Mouse (Mus musculus) limb, embryonic 15.5 days (tissue): ENCODE data around the gene Rab28. TPM values are rescaled to one million over a fixed set of nuclear protein-coding genes. Genes with fewer than 3 reads are reported as not detected.
A peak's percentile ranks its signal among the peaks of the same experiment; 100 is the strongest.

ENCODE experiments used
- ATAC-seq: fragments of 200-750 bp; cut with Nextera tagmentation; 2 replicates; pipeline ENCODE4 v1.8.0; 2017; ENCODE audit warnings: low read depth, moderate TSS enrichment; ENCODE audit not compliant: insufficient number of reproducible peaks, low FRiP score, low TSS enrichment
- H3K27ac ChIP-seq: fragments of 300-500 bp; sonication (generic); 2 replicates; pipeline ENCODE4 v1.5.1; 2015; ENCODE audit warnings: moderate library complexity, mild to moderate bottlenecking, inconsistent platforms
- H3K27me3 ChIP-seq: fragments of 300-500 bp; sonication (generic); 2 replicates; pipeline ENCODE4 v1.6.1; 2015; ENCODE audit warnings: inconsistent platforms
- H3K36me3 ChIP-seq: fragments of 300-500 bp; sonication (generic); 2 replicates; pipeline ENCODE4 v1.6.1; 2015; ENCODE audit warnings: inconsistent platforms
- H3K4me1 ChIP-seq: fragments of 300-500 bp; sonication (generic); 2 replicates; pipeline ENCODE4 v1.6.1; 2015; ENCODE audit warnings: inconsistent platforms
- H3K4me2 ChIP-seq: fragments of 300-500 bp; sonication (generic); 2 replicates; pipeline ENCODE4 v1.6.1; 2015; ENCODE audit warnings: mild to moderate bottlenecking, inconsistent platforms
- H3K4me3 ChIP-seq: fragments of 300-500 bp; sonication (generic); 2 replicates; pipeline ENCODE4 v1.5.1; 2015; ENCODE audit warnings: mild to moderate bottlenecking, inconsistent platforms
- H3K9ac ChIP-seq: fragments of 300-500 bp; sonication (generic); 2 replicates; pipeline ENCODE4 v1.6.1; 2015; ENCODE audit warnings: inconsistent platforms
- H3K9me3 ChIP-seq: fragments of 300-500 bp; sonication (generic); 2 replicates; pipeline ENCODE4 v1.6.1; 2016; ENCODE audit warnings: inconsistent platforms
- WGBS: fragments of 180-500 bp; shearing (Covaris S2); methylation state at CpG from one replicate; pipeline ENCODE4 v1.1.7; 2015; 5-methylcytosine and 5-hydroxymethylcytosine counted together
- polyA plus RNA-seq: library from polyadenylated mRNA; unstranded; fragments of >200 nt; fragmentation: Nextera tagmentation; extraction: Ambion mirVana; gene quantifications from 2 replicates; pipeline ENCODE4 v1.2.1, GENCODE M21; 2015

Gene Rab28
- 75.3 and 77.6 TPM in 2 replicates for polyA plus RNA-seq

DNA sequence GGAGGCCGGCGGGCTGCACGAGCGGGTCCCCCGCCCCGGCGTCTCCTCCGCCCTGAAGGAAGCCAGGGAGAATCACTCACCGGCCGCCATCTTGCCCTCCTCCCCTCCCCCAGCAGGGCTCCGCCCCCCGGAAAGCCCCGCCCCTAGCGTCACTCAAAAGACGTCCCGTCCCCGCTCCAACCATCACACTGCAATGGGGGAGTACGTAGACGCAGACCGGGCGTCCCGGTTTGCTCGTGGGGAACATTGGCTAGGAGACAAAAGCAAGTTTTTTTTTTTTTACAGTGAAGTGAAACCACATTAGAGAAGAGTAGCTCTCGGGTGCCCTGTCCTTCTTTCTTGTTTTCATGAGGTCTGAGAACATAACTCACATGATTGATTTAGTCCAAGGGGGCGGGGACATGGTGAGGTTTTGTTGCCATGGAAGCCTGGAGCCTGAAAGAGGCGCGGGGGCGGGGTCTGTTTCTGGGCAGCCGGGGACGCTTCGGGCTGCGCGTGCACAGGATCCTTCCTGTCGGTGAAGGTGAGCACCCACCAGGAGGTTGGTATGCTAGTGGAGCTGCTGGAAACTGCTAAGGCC lies at the start of gene Rab28:
Gene Rab28 (minus strand): TSS at position 107 of the 580 bp plus-strand sequence.
- Histone ChIP-seq H3K4me1 (peaks cover 9% of the 10 kb centered on the region), H3K9ac (peak within 1 kb of the TSS; percentile 81), H3K36me3 (no peaks in the 10 kb centered on the region), H3K27ac (peak within 1 kb of the TSS; percentile 85), H3K4me2 (peak within 1 kb of the TSS; percentile 93), H3K27me3 (no peaks in the 10 kb centered on the region), H3K4me3 (peak within 1 kb of the TSS; percentile 96), H3K9me3 (no peaks in the 10 kb centered on the region)
- peak; percentile 97 for ATAC-seq
- under 1% methylated on average over 33 of the region's 34 CpGs for WGBS

DNA sequence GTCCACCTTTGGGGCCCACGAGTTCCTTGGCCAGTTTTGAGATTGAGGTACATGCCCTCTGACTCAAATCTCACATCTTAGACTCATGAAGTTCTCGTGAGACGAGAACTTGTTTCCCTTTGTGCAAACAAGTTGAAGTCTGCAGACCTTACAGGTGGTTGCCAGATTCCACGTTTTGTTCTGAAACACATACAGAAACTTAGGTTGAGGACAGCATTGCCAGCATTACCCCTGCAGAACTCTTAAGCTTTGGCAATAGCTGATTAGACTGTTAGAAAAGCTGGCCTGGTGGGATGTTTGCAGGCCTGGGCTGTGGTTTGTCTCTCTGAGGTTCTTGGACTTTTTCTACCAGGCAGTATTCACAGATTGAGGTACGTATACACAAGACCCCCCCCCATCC lies 49.4 kb upstream of the Rab28 start:
- Histone ChIP-seq H3K27ac (no peak overlapping the region), H3K27me3 (peaks cover 94% of the 10 kb centered on the region), H3K4me1 (peaks cover 24% of the 10 kb centered on the region), H3K4me2 (no peak overlapping the region), H3K36me3 (no peaks in the 10 kb centered on the region), H3K9ac (no peak overlapping the region), H3K4me3 (no peak overlapping the region), H3K9me3 (no peaks in the 10 kb centered on the region)
- ATAC-seq: no peak
- 20% methylated on average over 5 of the region's 5 CpGs for WGBS

DNA sequence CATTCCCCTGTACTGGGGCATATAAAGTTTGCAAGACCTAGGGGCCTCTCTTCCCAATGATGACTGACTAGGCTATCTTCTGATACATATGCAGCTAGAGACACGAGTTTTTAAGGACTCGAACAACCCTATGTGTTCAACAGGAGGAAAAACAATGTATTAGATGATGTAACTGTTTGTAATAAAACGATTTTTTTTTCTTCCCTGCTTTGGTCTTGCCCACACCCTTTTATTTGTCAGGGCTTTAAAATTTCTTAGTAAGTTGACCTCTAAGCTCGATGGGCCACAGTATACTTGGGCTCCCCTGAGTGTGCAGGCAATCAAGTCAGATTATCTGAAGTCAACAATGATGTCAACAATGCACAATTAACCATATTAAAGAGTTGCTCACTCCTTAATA lies 48.4 kb upstream of the Rab28 start:
- WGBS: 10% methylated on average over 4 of the region's 4 CpGs
- H3K4me3 ChIP-seq: no peak overlapping the region
- H3K27me3 ChIP-seq: peaks cover 94% of the 10 kb centered on the region
- no peaks in the 10 kb centered on the region for H3K36me3 ChIP-seq
- H3K4me2 ChIP-seq: no peak overlapping the region
- no peak overlapping the region for H3K9ac ChIP-seq
- peaks cover 17% of the 10 kb centered on the region for H3K4me1 ChIP-seq
- ATAC-seq: no peak
- no peaks in the 10 kb centered on the region for H3K9me3 ChIP-seq
- no peak overlapping the region for H3K27ac ChIP-seq

DNA sequence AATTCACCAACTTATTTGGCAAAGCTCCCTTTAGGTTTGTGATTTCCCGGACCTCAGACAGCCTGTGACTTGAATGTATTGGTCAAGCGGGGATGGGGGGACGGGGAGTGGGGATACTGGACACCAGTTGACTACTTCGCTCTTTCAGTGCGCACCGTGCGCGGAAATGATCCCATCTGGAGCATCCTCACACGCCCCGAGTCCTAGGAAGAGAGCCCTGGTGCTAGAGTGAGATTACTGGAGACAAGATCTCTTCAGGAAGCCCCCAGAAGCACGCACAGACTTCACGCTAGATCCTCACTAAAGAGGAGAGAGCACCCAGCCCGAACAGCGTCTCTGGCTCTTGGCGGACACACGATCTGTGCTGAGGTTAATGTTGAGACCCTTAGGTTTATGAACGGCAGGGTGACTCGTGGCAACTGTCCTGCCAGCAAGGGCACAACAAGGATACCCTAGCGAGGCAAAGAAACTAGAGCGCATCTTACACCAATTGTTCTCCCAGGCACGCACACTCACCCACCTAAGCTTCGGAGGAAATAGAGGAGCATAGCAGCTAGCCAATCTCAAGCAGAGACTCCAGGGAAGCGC lies 47.5 kb upstream of the Rab28 start:
- ATAC-seq: no peak
- Histone ChIP-seq H3K27me3 (peaks cover 96% of the 10 kb centered on the region), H3K36me3 (no peaks in the 10 kb centered on the region), H3K27ac (no peak overlapping the region), H3K9ac (no peak overlapping the region), H3K4me2 (no peak overlapping the region), H3K9me3 (no peaks in the 10 kb centered on the region), H3K4me1 (peaks cover 14% of the 10 kb centered on the region), H3K4me3 (no peak overlapping the region)
- 6% methylated on average over 23 of the region's 23 CpGs for WGBS

DNA sequence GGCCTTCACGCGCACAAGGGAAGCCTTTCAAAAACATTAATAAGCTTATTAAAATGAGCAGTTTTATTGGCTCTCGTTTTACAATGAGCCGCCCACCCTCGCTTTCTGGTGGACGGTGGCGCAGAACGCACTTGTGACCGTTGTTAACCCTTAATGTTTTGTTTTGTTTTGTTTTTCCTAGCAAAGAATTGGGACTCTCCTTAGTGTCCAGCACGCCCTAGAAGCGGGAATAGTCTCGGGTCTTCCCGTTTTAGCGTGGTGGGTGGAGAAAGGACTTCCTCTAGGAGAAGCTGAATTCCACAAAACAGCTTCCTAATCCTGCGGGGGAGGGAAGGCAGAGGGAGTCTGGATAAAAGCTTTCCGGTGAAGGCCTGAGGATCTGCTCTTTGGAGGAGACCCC lies 46.9 kb upstream of the Rab28 start:
- ATAC-seq: no peak
- 4% methylated on average over 16 of the region's 16 CpGs for WGBS
- Histone ChIP-seq H3K27ac (no peak overlapping the region), H3K4me2 (peak overlapping the region; percentile 11; the same call in 1 of the 2 replicates), H3K9ac (no peak overlapping the region), H3K4me1 (peaks cover 14% of the 10 kb centered on the region), H3K27me3 (peaks cover 96% of the 10 kb centered on the region), H3K9me3 (no peaks in the 10 kb centered on the region), H3K36me3 (no peaks in the 10 kb centered on the region), H3K4me3 (peak overlapping the region; percentile 5; the same call in 1 of the 2 replicates)

DNA sequence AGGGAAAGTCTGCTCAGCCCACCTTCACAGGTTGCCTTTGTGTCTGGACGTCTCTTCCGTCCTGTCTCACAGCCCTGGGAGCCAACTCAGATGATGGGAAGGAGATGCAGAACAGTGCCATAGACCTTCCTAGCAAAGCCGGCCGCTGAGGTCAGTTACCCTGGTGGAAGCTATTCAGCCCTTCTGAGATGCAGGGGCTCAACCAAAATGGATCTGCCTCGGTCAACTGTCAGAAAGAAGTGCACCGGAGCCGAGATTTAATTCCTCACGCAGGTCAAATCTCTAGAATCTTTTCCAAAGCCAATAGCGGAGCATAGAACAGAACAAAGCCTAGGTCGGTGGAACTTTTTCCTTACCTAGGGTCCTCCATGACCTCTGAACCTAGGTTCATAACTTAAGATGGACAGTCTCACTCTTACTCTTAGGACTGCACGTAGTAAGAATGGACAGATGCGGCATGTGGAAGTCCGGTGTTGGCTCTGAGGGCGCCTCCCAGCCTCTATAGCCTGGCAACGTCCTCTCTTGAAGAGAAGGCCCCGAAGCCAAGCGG lies 46.3 kb upstream of the Rab28 start:
- Histone ChIP-seq H3K27me3 (peaks cover 98% of the 10 kb centered on the region), H3K4me2 (peak overlapping the region; percentile 11; the same call in 1 of the 2 replicates), H3K4me1 (peaks cover 14% of the 10 kb centered on the region), H3K9me3 (no peaks in the 10 kb centered on the region), H3K9ac (no peak overlapping the region), H3K36me3 (no peaks in the 10 kb centered on the region), H3K27ac (no peak overlapping the region), H3K4me3 (peak overlapping the region; percentile 5; the same call in 1 of the 2 replicates)
- WGBS: 4% methylated on average over 17 of the region's 17 CpGs
- ATAC-seq: no peak

DNA sequence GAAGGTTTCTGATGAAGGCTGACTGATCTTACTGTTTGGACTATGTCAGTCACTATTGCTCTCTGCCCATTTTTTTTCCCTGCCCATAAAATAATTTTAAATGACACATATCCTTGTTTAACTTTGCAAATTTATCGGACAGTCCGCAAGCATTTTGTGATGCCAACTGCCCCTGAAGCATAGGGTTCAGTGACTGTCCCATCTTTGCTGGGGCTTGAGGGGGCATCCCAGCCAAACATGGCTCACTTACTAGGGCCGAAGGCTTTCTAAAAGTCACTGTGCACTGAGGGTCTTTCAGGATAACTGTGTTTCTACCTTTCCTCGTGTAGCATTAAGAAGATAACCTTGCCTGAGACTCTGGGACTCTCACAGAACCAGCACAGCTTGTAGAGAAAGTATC lies 44.8 kb upstream of the Rab28 start:
- Histone ChIP-seq H3K4me1 (peaks cover 14% of the 10 kb centered on the region), H3K4me3 (no peak overlapping the region), H3K9ac (no peak overlapping the region), H3K9me3 (no peaks in the 10 kb centered on the region), H3K36me3 (no peaks in the 10 kb centered on the region), H3K4me2 (no peak overlapping the region), H3K27ac (no peak overlapping the region), H3K27me3 (peaks cover 98% of the 10 kb centered on the region)
- no peak for ATAC-seq
- WGBS: 32% methylated on average over 4 of the region's 4 CpGs

DNA sequence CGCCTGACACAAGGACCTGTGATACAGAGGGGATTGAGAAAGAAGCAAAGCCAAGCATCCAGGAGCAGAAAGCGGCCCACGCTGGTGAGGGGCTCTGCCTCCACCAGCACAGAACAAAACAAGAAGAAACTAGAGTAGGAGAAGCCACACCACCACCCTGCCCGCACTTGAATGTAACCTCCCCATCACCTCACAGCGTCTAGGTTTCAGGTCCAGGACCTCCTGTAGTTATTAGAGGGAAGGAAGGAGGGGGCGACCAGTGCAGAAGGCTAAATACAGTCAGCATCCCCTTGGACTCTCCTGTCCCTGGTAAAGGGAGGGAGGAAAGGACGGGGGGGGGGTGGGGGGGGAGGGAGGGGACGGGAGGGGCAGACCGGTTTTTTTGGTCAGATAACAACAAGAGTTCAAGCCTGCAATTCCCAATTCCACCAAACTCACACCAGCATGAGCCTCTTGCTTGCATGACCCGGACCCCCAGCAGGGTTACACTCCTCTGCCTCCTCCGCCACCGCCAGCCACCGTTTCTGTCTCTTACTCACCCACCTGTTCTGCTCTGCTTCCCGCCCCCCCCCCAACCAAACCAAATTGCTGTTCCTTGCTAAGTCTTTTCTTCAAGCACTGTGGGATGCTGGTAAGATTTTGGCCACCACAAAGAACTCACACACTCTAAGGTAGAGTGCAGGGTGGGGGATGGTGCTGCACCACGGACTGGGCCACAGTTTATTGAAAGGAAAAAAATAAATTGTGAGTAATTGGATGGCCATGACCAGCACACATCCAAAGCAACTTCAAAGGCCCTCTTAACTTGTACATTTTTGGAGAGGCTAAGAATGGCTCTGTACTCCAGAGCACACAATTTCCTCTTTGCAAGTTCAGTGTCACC lies 37.2 kb upstream of the Rab28 start:
- no peak for ATAC-seq

DNA sequence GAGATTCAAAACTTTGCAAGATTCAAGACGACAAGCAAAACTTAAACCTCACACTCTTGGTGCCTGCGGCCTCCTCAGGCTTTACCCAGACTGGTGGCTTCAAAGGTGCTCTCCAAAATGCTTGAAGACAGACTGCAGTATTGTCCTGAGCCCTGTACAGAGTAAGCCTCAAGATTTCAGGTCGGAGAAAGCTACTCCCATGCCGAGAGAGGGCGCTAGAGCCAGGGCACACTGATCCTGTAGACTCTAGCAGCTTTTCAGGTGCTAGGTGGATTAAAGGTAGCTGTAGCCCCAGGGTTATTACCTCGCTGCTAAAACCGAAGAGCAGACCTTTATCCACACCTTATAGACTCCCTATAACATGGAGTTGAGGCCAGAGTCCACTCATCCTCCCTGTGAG lies 36.3 kb upstream of the Rab28 start:
- 10% methylated on average over 7 of the region's 7 CpGs for WGBS
- ATAC-seq: no peak
- Histone ChIP-seq H3K27me3 (peaks cover 70% of the 10 kb centered on the region), H3K4me2 (no peak overlapping the region), H3K4me3 (no peak overlapping the region), H3K9me3 (no peaks in the 10 kb centered on the region), H3K4me1 (no peaks in the 10 kb centered on the region), H3K36me3 (no peaks in the 10 kb centered on the region), H3K9ac (no peak overlapping the region), H3K27ac (no peak overlapping the region)

More for the DNA sequence above, 37.2 kb upstream of the Rab28 start:
- Histone ChIP-seq H3K4me1 (no peaks in the 10 kb centered on the region), H3K36me3 (no peaks in the 10 kb centered on the region), H3K4me3 (no peak overlapping the region), H3K9ac (no peak overlapping the region), H3K4me2 (no peak overlapping the region), H3K27ac (no peak overlapping the region), H3K27me3 (peaks cover 76% of the 10 kb centered on the region), H3K9me3 (no peaks in the 10 kb centered on the region)
- WGBS: 5% methylated on average over 11 of the region's 15 CpGs

DNA sequence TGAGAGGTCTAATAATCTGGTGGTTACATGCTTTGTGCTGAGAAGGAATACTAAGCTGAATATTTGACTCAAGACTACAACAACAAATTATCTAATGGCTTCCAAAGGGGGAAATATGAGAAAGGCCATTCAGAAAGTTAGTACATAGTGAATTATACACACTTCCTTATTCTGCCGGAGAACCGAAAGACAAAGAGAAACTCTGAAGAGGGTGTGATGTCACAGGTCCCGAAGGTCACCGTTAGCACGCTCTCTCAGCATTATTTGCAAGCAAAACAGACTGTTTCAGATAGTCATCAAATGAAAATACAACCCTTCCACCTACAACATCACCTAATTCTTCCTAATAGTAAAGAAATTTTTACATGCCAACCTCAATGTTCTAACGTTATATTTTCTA lies 30.9 kb upstream of the Rab28 start:
- no peaks in the 10 kb centered on the region for H3K9me3 ChIP-seq
- no peaks in the 10 kb centered on the region for H3K4me1 ChIP-seq
- no peak overlapping the region for H3K4me2 ChIP-seq
- H3K9ac ChIP-seq: no peak overlapping the region
- H3K36me3 ChIP-seq: no peaks in the 10 kb centered on the region
- peaks cover 17% of the 10 kb centered on the region for H3K27me3 ChIP-seq
- WGBS: 58% methylated on average over 6 of the region's 6 CpGs
- no peak for ATAC-seq
- H3K27ac ChIP-seq: no peak overlapping the region
- H3K4me3 ChIP-seq: no peak overlapping the region

DNA sequence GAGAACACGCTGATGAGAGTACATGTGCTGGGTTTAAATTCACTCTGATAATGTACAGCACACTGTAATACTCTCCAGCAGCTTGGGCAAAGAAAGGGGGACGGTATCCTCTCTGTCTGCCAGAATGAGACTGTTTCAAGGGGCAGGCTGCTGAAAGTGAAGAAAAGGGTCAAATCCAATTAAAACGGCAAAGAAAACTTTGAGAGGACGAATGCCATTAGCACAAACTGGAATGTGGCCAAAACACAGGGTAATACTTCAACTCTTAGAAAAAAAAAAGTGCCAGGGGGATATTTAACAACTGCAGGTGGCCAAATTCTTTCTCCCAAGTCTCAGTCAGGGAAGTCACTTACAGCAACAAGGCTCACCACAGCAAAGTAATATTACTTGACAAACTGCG lies 29.1 kb upstream of the Rab28 start:
- Histone ChIP-seq H3K9me3 (no peaks in the 10 kb centered on the region), H3K36me3 (no peaks in the 10 kb centered on the region), H3K9ac (no peak overlapping the region), H3K4me3 (no peak overlapping the region), H3K27ac (no peak overlapping the region), H3K27me3 (peaks cover 11% of the 10 kb centered on the region; the same call in 1 of the 2 replicates), H3K4me2 (no peak overlapping the region), H3K4me1 (no peaks in the 10 kb centered on the region)
- ATAC-seq: no peak
- 30% methylated on average over 5 of the region's 5 CpGs for WGBS

DNA sequence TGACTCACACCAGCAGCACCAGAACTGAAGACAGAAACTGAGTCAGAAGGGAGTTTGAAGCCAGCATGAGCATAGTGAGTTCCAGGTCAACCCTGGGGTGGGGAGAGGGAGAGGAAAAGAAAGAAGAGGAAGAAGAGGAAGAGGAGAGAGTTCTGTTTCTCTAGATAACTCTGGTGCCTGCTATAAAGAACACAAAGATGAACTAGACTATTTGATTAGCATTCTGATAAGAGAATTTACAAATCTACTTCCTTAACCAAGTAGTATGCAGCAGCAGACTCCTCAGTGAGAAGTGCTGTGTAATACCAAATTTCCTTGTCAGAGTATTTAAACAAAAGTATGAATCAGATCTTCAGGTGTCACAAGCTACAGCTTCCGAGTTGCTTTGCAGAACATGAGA lies 19.1 kb upstream of the Rab28 start:
- no peak for ATAC-seq
- no peaks in the 10 kb centered on the region for H3K9me3 ChIP-seq
- H3K4me2 ChIP-seq: no peak overlapping the region
- no peak overlapping the region for H3K4me3 ChIP-seq
- no peaks in the 10 kb centered on the region for H3K27me3 ChIP-seq
- no peak overlapping the region for H3K9ac ChIP-seq
- H3K36me3 ChIP-seq: no peaks in the 10 kb centered on the region
- H3K4me1 ChIP-seq: no peaks in the 10 kb centered on the region
- no peak overlapping the region for H3K27ac ChIP-seq
- 64% methylated on average over 1 of the region's 1 CpGs for WGBS
